Mouse (Mus musculus) forebrain, embryonic 13.5 days (tissue): ENCODE data around the gene Mapk14. TPM values are rescaled to one million over a fixed set of nuclear protein-coding genes. Genes with fewer than 3 reads are reported as not detected.
"Not testable (repeated sequence)": the region's sequence is repeated elsewhere in the genome, so short reads cannot be mapped to it uniquely, and the experiment has no call there.

ENCODE experiments used
- ATAC-seq: fragments of 200-750 bp; cut with Nextera tagmentation; 2 replicates; pipeline ENCODE4 v1.8.0; 2017
- H3K27ac ChIP-seq: fragments of 300-500 bp; sonication (generic); 2 replicates; pipeline ENCODE4 v1.5.1; 2015; ENCODE audit warnings: inconsistent platforms, mild to moderate bottlenecking, moderate library complexity
- H3K27me3 ChIP-seq: fragments of 300-500 bp; sonication (generic); 2 replicates; pipeline ENCODE4 v1.6.1; 2015; ENCODE audit warnings: mild to moderate bottlenecking, inconsistent platforms
- H3K36me3 ChIP-seq: fragments of 300-500 bp; sonication (generic); 2 replicates; pipeline ENCODE4 v1.6.1; 2015; ENCODE audit warnings: mild to moderate bottlenecking, inconsistent platforms; ENCODE audit not compliant: poor library complexity, severe bottlenecking
- H3K4me1 ChIP-seq: fragments of 300-500 bp; sonication (generic); 2 replicates; pipeline ENCODE4 v1.6.1; 2015; ENCODE audit warnings: inconsistent platforms
- H3K4me2 ChIP-seq: fragments of 300-500 bp; sonication (generic); 2 replicates; pipeline ENCODE4 v1.6.1; 2015; ENCODE audit warnings: inconsistent platforms, mild to moderate bottlenecking, moderate library complexity
- H3K4me3 ChIP-seq: fragments of 300-500 bp; sonication (generic); 2 replicates; pipeline ENCODE4 v1.5.1; 2015; ENCODE audit warnings: mild to moderate bottlenecking, inconsistent platforms
- H3K9ac ChIP-seq: fragments of 300-500 bp; sonication (generic); 2 replicates; pipeline ENCODE4 v1.6.1; 2015; ENCODE audit warnings: mild to moderate bottlenecking, inconsistent platforms
- H3K9me3 ChIP-seq: fragments of 300-500 bp; sonication (generic); replicated peaks from 2 replicates; pipeline ENCODE4 v1.6.1; 2016; ENCODE audit warnings: inconsistent platforms
- WGBS: fragments of 180-500 bp; shearing (Covaris S2); methylation state at CpG from one replicate; pipeline ENCODE4 v1.1.7; 2015; 5-methylcytosine and 5-hydroxymethylcytosine counted together
- polyA plus RNA-seq: library from polyadenylated mRNA; unstranded; fragments of >200 nt; fragmentation: Nextera tagmentation; extraction: Ambion mirVana; gene quantifications from 2 replicates; pipeline ENCODE4 v1.2.1, GENCODE M21; 2015

Mapk14 gene
- polyA plus RNA-seq, 1 experiment from 2014 or later: 27.1 TPM

GRCm38 (mm10) chr17:28750580-28750979 is 59.5 kb downstream of the Mapk14 start:
- no peaks in the 10 kb centered on the region for H3K27me3 ChIP-seq
- H3K27ac ChIP-seq: no peak overlapping the region
- ATAC-seq: no peak
- no peaks in the 10 kb centered on the region for H3K4me1 ChIP-seq
- 92% methylated on average over 6 of the region's 6 CpGs for WGBS
- H3K9me3 ChIP-seq: no peaks in the 10 kb centered on the region
- H3K4me2 ChIP-seq: no peak overlapping the region
- no peak overlapping the region for H3K4me3 ChIP-seq
- no peak overlapping the region for H3K9ac ChIP-seq
- H3K36me3 ChIP-seq: peaks cover 28% of the 10 kb centered on the region

GRCm38 (mm10) chr17:28756447-28756846 is 65.3 kb downstream of the Mapk14 start:
- H3K9me3 ChIP-seq: no peaks in the 10 kb centered on the region
- no peak overlapping the region for H3K4me2 ChIP-seq
- no peaks in the 10 kb centered on the region for H3K36me3 ChIP-seq
- H3K4me3 ChIP-seq: no peak overlapping the region
- WGBS: 66% methylated on average over 5 of the region's 5 CpGs
- no peak overlapping the region for H3K9ac ChIP-seq
- H3K4me1 ChIP-seq: no peaks in the 10 kb centered on the region
- ATAC-seq: no peak
- no peaks in the 10 kb centered on the region for H3K27me3 ChIP-seq
- no peak overlapping the region for H3K27ac ChIP-seq

- Histone ChIP-seq H3K9ac (no peak overlapping the region), H3K9me3 (no peaks in the 10 kb centered on the region), H3K27ac (no peak overlapping the region), H3K4me3 (no peak overlapping the region), H3K27me3 (no peaks in the 10 kb centered on the region), H3K4me1 (no peaks in the 10 kb centered on the region), H3K4me2 (no peak overlapping the region), H3K36me3 (no peaks in the 10 kb centered on the region)
- WGBS: 80% methylated on average over 2 of the region's 2 CpGs
- ATAC-seq: no peak
These were observed 66.3 kb downstream of the Mapk14 start for GRCm38 (mm10) chr17:28757470-28757869.

- Histone ChIP-seq H3K9me3 (no peaks in the 10 kb centered on the region), H3K4me2 (no peak overlapping the region), H3K27me3 (no peaks in the 10 kb centered on the region), H3K36me3 (no peaks in the 10 kb centered on the region), H3K4me3 (no peak overlapping the region), H3K4me1 (no peaks in the 10 kb centered on the region), H3K9ac (no peak overlapping the region), H3K27ac (no peak overlapping the region)
- WGBS: 82% methylated on average over 8 of the region's 8 CpGs
- ATAC-seq: no peak
These were observed 69.7 kb downstream of the Mapk14 start for GRCm38 (mm10) chr17:28760736-28761312.

GRCm38 (mm10) chr17:28761871-28762270 is 70.7 kb downstream of the Mapk14 start:
- Histone ChIP-seq H3K4me1 (no peaks in the 10 kb centered on the region), H3K27me3 (peaks cover 3% of the 10 kb centered on the region; the same call in 1 of the 2 replicates), H3K36me3 (no peaks in the 10 kb centered on the region), H3K4me2 (no peak overlapping the region), H3K9ac (no peak overlapping the region), H3K4me3 (no peak overlapping the region), H3K27ac (no peak overlapping the region), H3K9me3 (no peaks in the 10 kb centered on the region)
- no peak for ATAC-seq
- WGBS: 20% methylated on average over 3 of the region's 3 CpGs

GRCm38 (mm10) chr17:28766203-28766602 is 75.1 kb downstream of the Mapk14 start:
- 77% methylated on average over 3 of the region's 3 CpGs for WGBS
- ATAC-seq: no peak

GRCm38 (mm10) chr17:28766781-28767515 is 75.8 kb downstream of the Mapk14 start:
- no peak overlapping the region for H3K4me2 ChIP-seq
- H3K27me3 ChIP-seq: peaks cover 45% of the 10 kb centered on the region
- H3K9ac ChIP-seq: no peak overlapping the region
- H3K4me1 ChIP-seq: peaks cover 15% of the 10 kb centered on the region
- 80% methylated on average over 11 of the region's 11 CpGs for WGBS
- no peak overlapping the region for H3K27ac ChIP-seq
- no peaks in the 10 kb centered on the region for H3K36me3 ChIP-seq
- ATAC-seq: no peak
- H3K9me3 ChIP-seq: no peaks in the 10 kb centered on the region
- no peak overlapping the region for H3K4me3 ChIP-seq

More at GRCm38 (mm10) chr17:28766203-28766602, 75.1 kb downstream of the Mapk14 start:
- Histone ChIP-seq H3K9ac (no peak overlapping the region), H3K36me3 (no peaks in the 10 kb centered on the region), H3K4me2 (no peak overlapping the region), H3K27me3 (peaks cover 40% of the 10 kb centered on the region), H3K9me3 (no peaks in the 10 kb centered on the region), H3K4me1 (peaks cover 15% of the 10 kb centered on the region), H3K27ac (no peak overlapping the region), H3K4me3 (no peak overlapping the region)

- Histone ChIP-seq H3K27ac (no peak within 1 kb of the TSS), H3K36me3 (no peaks in the 10 kb centered on the region), H3K9ac (peak within 1 kb of the TSS; percentile 52), H3K4me1 (peaks cover 15% of the 10 kb centered on the region), H3K9me3 (0 out of 2 replicates have a peak, but pooled peaks cover 2% of the 10 kb centered on the region), H3K4me3 (peak within 1 kb of the TSS; percentile 38), H3K4me2 (peak within 1 kb of the TSS; percentile 71), H3K27me3 (peaks cover 45% of the 10 kb centered on the region)
- no peak for ATAC-seq
- whole genome bisulfite sequencing: under 1% methylated on average over 39 of the region's 58 CpGs
These were observed 78.2 kb downstream of the Mapk14 start, which contains the start of gene Mapk13 for GRCm38 (mm10) chr17:28769121-28769874. TSS of gene Mapk13 (plus strand) at chr17:28769297.

- H3K9me3 ChIP-seq: 0 out of 2 replicates have a peak, but pooled peaks cover 2% of the 10 kb centered on the region
- peak overlapping the region; percentile 52 for H3K9ac ChIP-seq
- no peaks in the 10 kb centered on the region for H3K36me3 ChIP-seq
- peaks cover 15% of the 10 kb centered on the region for H3K4me1 ChIP-seq
- 5% methylated on average over 21 of the region's 24 CpGs for WGBS
- peaks cover 45% of the 10 kb centered on the region for H3K27me3 ChIP-seq
- H3K27ac ChIP-seq: no peak overlapping the region
- peak overlapping the region; percentile 38 for H3K4me3 ChIP-seq
- peak overlapping the region; percentile 71 for H3K4me2 ChIP-seq
- ATAC-seq: no peak
These were observed 78.8 kb downstream of the Mapk14 start for GRCm38 (mm10) chr17:28769875-28770421.

- Histone ChIP-seq H3K27ac (no peak overlapping the region), H3K36me3 (no peaks in the 10 kb centered on the region), H3K9ac (no peak overlapping the region), H3K4me2 (no peak overlapping the region), H3K4me1 (peaks cover 15% of the 10 kb centered on the region), H3K9me3 (0 out of 2 replicates have a peak, but pooled peaks cover 2% of the 10 kb centered on the region), H3K4me3 (no peak overlapping the region), H3K27me3 (peaks cover 45% of the 10 kb centered on the region)
- 91% methylated on average over 5 of the region's 5 CpGs for WGBS
- no peak for ATAC-seq
These were observed 80.2 kb downstream of the Mapk14 start for GRCm38 (mm10) chr17:28771289-28771688.

- peaks cover 10% of the 10 kb centered on the region for H3K4me1 ChIP-seq
- H3K9me3 ChIP-seq, ATAC-seq, H3K27ac ChIP-seq, H3K4me2 ChIP-seq, H3K4me3 ChIP-seq, H3K36me3 ChIP-seq, H3K9ac ChIP-seq: not testable (repeated sequence)
- peaks cover 24% of the 10 kb centered on the region for H3K27me3 ChIP-seq
- 96% methylated on average over 7 of the region's 9 CpGs for WGBS
These were observed 83.2 kb downstream of the Mapk14 start for GRCm38 (mm10) chr17:28774303-28774702.

- no peak overlapping the region for H3K27ac ChIP-seq
- ATAC-seq: no peak
- WGBS: 87% methylated on average over 4 of the region's 4 CpGs
- no peak overlapping the region for H3K9ac ChIP-seq
- 0 out of 2 replicates have a peak, but pooled peaks cover 2% of the 10 kb centered on the region for H3K9me3 ChIP-seq
- H3K36me3 ChIP-seq: no peaks in the 10 kb centered on the region
- H3K4me2 ChIP-seq: no peak overlapping the region
- no peak overlapping the region for H3K4me3 ChIP-seq
- H3K4me1 ChIP-seq: peaks cover 1% of the 10 kb centered on the region; the same call in 1 of the 2 replicates
- H3K27me3 ChIP-seq: peaks cover 16% of the 10 kb centered on the region
These were observed 84.0 kb downstream of the Mapk14 start for GRCm38 (mm10) chr17:28775161-28775560.
